Mouse (Mus musculus): ENCODE data around the gene Gm5741. TPM values are rescaled to one million over a fixed set of nuclear protein-coding genes. Genes with fewer than 3 reads are reported as not detected.

Gm5741 gene
- polyA plus RNA-seq, 1 experiment, result not detected

DNA sequence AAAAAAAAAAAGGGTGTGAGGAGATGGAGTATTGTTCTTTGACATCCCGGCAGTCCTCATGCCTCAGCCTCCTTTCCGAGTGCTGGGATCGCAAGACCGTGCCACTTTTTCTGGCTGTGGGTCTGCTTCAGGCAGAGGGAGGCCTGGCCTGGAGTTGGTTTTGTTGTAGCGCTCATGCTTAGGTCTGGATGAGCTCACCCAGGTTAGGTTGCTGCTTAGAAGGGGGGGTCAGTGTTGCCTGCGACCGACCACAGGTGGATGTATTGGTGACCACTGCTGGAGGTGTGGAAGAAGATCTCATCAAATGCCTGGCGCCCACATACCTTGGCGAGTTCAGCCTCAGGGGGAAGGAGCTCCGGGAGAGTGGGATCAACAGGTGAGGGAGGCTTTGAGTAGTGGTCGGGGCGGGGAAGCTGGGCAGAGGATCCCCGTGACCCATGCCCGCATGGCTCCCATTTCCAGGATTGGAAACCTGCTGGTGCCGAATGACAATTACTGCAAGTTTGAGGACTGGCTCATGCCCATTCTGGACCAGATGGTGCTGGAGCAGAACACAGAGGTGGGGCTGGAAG, 5.3 kb upstream of the Gm5741 start:
- H3ac ChIP-seq (ENCODE audit: control insufficient read depth, insufficient read length, low read depth), result peak overlapping the region; percentile 57
- TF ChIP-seq USF1 (IDR thresholded peaks at IDR 0.05; ENCODE audit: low read depth) (no peak), FOSL1 (IDR thresholded peaks at IDR 0.05; ENCODE audit: insufficient read depth, low read length, poor library complexity, severe bottlenecking) (no peak), CTCF (IDR thresholded peaks at IDR 0.05; ENCODE audit: control insufficient read depth, insufficient read depth, insufficient read length) (no peak), MYOG (IDR thresholded peaks at IDR 0.05; ENCODE audit: control insufficient read depth, extremely low read depth, insufficient read length) (no peak), CEBPB (IDR thresholded peaks at IDR 0.05; ENCODE audit: low read depth) (no peak), MYOD1 (IDR thresholded peaks at IDR 0.05; ENCODE audit: control insufficient read depth, insufficient read length, low read depth) (no peak), MAX (IDR thresholded peaks at IDR 0.05) (no peak)
- peaks cover 50% of the 10 kb centered on the region for H3K36me3 ChIP-seq (ENCODE audit: control insufficient read depth, insufficient read depth)
- H3K79me3 ChIP-seq (ENCODE audit: low read depth), result peaks cover 11% of the 10 kb centered on the region
- H3K79me2 ChIP-seq (ENCODE audit: control insufficient read depth, insufficient read depth), result peaks cover 32% of the 10 kb centered on the region
- no peaks in the 10 kb centered on the region for H3K27me3 ChIP-seq (ENCODE audit: control insufficient read depth, insufficient read depth, insufficient read length)
- H3K4me3 ChIP-seq (ENCODE audit: insufficient read depth, poor library complexity, severe bottlenecking), result no peak overlapping the region

DNA sequence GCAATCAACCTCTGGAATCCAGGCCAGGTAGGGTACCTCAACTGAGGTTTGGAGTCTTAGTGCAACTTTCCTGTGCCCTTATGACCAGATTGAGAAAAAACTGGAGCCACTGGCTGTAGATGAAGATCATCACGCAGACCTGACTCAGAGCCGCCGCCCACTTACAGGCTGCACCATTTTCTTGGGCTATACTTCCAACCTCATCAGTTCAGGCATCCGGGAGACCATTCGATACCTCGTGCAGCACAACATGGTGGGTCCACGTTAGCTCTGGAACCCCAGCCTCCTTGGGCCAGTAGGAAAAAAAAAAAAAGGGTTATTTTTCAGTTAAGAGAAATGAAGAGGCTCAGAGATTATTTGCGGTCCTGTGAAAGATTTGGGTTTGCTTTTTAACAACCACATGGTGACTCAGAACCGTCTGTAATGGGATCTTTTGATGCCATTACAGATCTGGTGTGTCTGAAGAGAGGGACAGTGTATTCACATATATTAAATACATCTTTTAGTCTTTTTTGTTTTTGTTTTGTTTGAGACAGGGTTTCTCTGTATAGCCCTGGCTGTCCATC, 4.7 kb upstream of the Gm5741 start:
- Histone ChIP-seq H3K79me2 (ENCODE audit: control insufficient read depth, insufficient read depth) (peaks cover 32% of the 10 kb centered on the region), H3K36me3 (ENCODE audit: control insufficient read depth, insufficient read depth) (peaks cover 45% of the 10 kb centered on the region), H3ac (ENCODE audit: control insufficient read depth, insufficient read length, low read depth) (peak overlapping the region; percentile 63), H3K27me3 (ENCODE audit: control insufficient read depth, insufficient read depth, insufficient read length) (no peaks in the 10 kb centered on the region), H3K79me3 (ENCODE audit: low read depth) (peaks cover 11% of the 10 kb centered on the region), H3K4me3 (ENCODE audit: insufficient read depth, poor library complexity, severe bottlenecking) (peak overlapping the region; percentile 95)
- TF ChIP-seq CEBPB (IDR thresholded peaks at IDR 0.05; ENCODE audit: low read depth) (no peak), MYOG (IDR thresholded peaks at IDR 0.05; ENCODE audit: control insufficient read depth, extremely low read depth, insufficient read length) (no peak), MYOD1 (IDR thresholded peaks at IDR 0.05; ENCODE audit: control insufficient read depth, insufficient read length, low read depth) (no peak), MAX (IDR thresholded peaks at IDR 0.05) (no peak), USF1 (IDR thresholded peaks at IDR 0.05; ENCODE audit: low read depth) (no peak), FOSL1 (IDR thresholded peaks at IDR 0.05; ENCODE audit: insufficient read depth, low read length, poor library complexity, severe bottlenecking) (no peak), CTCF (IDR thresholded peaks at IDR 0.05; ENCODE audit: control insufficient read depth, insufficient read depth, insufficient read length) (no peak)

DNA sequence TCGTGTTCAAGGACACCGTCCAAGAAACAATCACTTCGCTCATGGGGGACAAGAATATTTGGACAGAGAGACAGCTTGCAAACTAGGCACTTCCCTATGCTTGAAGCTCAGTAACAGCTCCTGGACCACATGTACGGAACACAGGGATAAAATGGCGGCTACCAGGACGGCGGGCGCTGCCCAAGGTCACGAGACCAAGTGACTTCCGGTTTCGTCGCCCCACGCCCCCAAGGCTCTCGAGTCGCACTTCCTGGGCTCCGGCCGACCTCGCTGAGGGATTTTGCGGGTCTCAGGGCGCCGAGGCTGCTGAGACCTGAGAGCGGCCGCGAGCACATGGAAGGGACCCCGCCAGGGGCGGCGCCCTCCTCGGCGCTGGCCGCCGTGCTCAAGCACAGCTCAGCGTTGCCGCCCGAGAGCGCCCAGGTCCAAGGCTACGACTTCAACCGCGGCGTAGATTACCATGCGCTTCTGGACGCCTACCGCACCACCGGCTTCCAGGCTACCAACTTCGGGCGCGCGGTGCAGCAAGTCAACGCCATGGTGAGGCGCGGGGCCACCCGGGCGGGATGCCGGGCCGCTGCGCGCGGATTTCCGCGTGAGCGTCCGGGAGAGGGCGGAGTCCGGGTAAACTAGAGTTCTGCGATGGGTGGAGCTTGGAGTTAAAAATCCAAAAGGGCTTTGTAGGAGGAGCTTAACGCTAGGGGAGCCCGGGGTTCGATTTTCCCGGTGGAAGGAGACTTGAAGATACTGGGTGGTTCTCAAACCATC, 3.9 kb upstream of the Gm5741 start, which contains the start of gene Dhps:
Gene Dhps (plus strand): TSS at position 244 of the 768 bp plus-strand sequence.
- Histone ChIP-seq H3K4me3 (ENCODE audit: insufficient read depth, poor library complexity, severe bottlenecking) (peak within 1 kb of the TSS; percentile 95), H3K36me3 (ENCODE audit: control insufficient read depth, insufficient read depth) (peaks cover 40% of the 10 kb centered on the region), H3K79me3 (ENCODE audit: low read depth) (peaks cover 11% of the 10 kb centered on the region), H3K27me3 (ENCODE audit: control insufficient read depth, insufficient read depth, insufficient read length) (no peaks in the 10 kb centered on the region), H3ac (ENCODE audit: control insufficient read depth, insufficient read length, low read depth) (peak within 1 kb of the TSS; percentile 90), H3K79me2 (ENCODE audit: control insufficient read depth, insufficient read depth) (peaks cover 32% of the 10 kb centered on the region)
- TF ChIP-seq CEBPB (IDR thresholded peaks at IDR 0.05; ENCODE audit: low read depth) (no peak), MAX (IDR thresholded peaks at IDR 0.05) (peak; percentile 95), USF1 (IDR thresholded peaks at IDR 0.05; ENCODE audit: low read depth) (peak; percentile 88)

DNA sequence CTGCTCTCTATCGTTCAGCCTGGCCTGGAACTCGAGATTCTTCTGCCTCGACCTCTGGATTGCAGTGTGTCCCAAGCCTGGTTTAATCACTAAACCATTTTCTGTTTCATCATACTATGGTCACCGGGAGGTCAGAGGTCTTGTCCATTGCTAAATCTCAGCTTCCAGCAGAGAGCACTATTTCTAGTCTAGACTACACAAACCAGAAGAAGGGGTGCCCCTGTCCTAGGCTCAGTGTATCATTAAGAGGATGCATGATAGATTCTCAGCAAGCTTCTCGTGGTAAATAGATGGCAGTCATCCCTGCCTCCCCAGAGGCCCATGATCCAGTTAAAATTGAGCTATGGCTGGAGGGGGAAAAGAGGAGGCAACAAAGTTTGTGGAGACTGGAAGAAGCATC, 3.3 kb upstream of the Gm5741 start:
- TF ChIP-seq MAX (IDR thresholded peaks at IDR 0.05) (no peak), USF1 (IDR thresholded peaks at IDR 0.05; ENCODE audit: low read depth) (no peak), MYOD1 (IDR thresholded peaks at IDR 0.05; ENCODE audit: control insufficient read depth, insufficient read length, low read depth) (no peak), MYOG (IDR thresholded peaks at IDR 0.05; ENCODE audit: control insufficient read depth, extremely low read depth, insufficient read length) (no peak), CEBPB (IDR thresholded peaks at IDR 0.05; ENCODE audit: low read depth) (no peak), CTCF (IDR thresholded peaks at IDR 0.05; ENCODE audit: control insufficient read depth, insufficient read depth, insufficient read length) (no peak), FOSL1 (IDR thresholded peaks at IDR 0.05; ENCODE audit: insufficient read depth, low read length, poor library complexity, severe bottlenecking) (no peak)
- H3K27me3 ChIP-seq (ENCODE audit: control insufficient read depth, insufficient read depth, insufficient read length), result no peaks in the 10 kb centered on the region

DNA sequence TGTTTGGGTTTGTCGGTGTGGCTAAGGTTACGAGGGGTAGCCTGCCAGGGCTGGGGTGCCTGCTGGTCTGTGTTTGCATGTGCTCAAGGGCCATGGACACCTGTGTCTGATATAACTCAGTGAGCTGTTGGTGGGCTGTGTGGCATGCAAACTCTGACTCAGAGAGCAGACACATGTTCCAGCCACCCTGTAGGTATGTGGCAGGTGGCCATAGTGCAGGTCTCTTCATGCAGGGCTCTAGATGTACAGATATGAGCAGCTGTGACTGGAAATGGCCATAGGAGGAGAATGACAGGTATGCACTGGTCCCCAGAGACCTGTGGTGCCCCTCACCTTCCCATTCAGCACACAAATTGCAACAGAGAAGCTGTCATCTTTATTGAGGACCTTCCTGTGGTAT, 627 bp downstream of the Gm5741 start:
- Histone ChIP-seq H3K4me3 (ENCODE audit: insufficient read depth, poor library complexity, severe bottlenecking) (no peak overlapping the region), H3K27me3 (ENCODE audit: control insufficient read depth, insufficient read depth, insufficient read length) (no peaks in the 10 kb centered on the region), H3K79me3 (ENCODE audit: low read depth) (peaks cover 7% of the 10 kb centered on the region), H3K36me3 (ENCODE audit: control insufficient read depth, insufficient read depth) (peaks cover 3% of the 10 kb centered on the region), H3ac (ENCODE audit: control insufficient read depth, insufficient read length, low read depth) (no peak overlapping the region), H3K79me2 (ENCODE audit: control insufficient read depth, insufficient read depth) (peaks cover 9% of the 10 kb centered on the region)
- TF ChIP-seq CEBPB (IDR thresholded peaks at IDR 0.05; ENCODE audit: low read depth) (no peak), USF1 (IDR thresholded peaks at IDR 0.05; ENCODE audit: low read depth) (no peak), MYOG (IDR thresholded peaks at IDR 0.05; ENCODE audit: control insufficient read depth, extremely low read depth, insufficient read length) (no peak), CTCF (IDR thresholded peaks at IDR 0.05; ENCODE audit: control insufficient read depth, insufficient read depth, insufficient read length) (no peak), MAX (IDR thresholded peaks at IDR 0.05) (no peak), FOSL1 (IDR thresholded peaks at IDR 0.05; ENCODE audit: insufficient read depth, low read length, poor library complexity, severe bottlenecking) (no peak), MYOD1 (IDR thresholded peaks at IDR 0.05; ENCODE audit: control insufficient read depth, insufficient read length, low read depth) (no peak)

More for the DNA sequence above, 3.3 kb upstream of the Gm5741 start:
- peaks cover 11% of the 10 kb centered on the region for H3K79me3 ChIP-seq (ENCODE audit: low read depth)
- H3K4me3 ChIP-seq (ENCODE audit: insufficient read depth, poor library complexity, severe bottlenecking), result peak overlapping the region; percentile 95
- H3ac ChIP-seq (ENCODE audit: control insufficient read depth, insufficient read length, low read depth), result no peak overlapping the region
- H3K36me3 ChIP-seq (ENCODE audit: control insufficient read depth, insufficient read depth), result peaks cover 34% of the 10 kb centered on the region
- H3K79me2 ChIP-seq (ENCODE audit: control insufficient read depth, insufficient read depth), result peaks cover 32% of the 10 kb centered on the region

Data from C2C12 (cell line).